Mouse (Mus musculus) midbrain, embryonic 14.5 days (tissue): ENCODE measurements around the gene Tmem247. TPM values are rescaled to one million over a fixed set of nuclear protein-coding genes. Genes with fewer than 3 reads are reported as not detected.
A peak's percentile ranks its signal among the peaks of the same experiment; 100 is the strongest.

Experiments used
- ATAC-seq: fragments of 200-750 bp; cut with Nextera tagmentation; 2 replicates; pipeline ENCODE4 v1.8.0; 2017; ENCODE audit warnings: moderate number of reproducible peaks, moderate library complexity; ENCODE audit not compliant: low FRiP score, low TSS enrichment
- DNase-seq: peaks from one replicate; pipeline ENCODE4 v3.0.0-alpha.2; 2015
- H3K27ac ChIP-seq: fragments of 300-500 bp; sonication (generic); replicated peaks from 2 replicates; pipeline ENCODE4 v1.5.1; 2014; ENCODE audit warnings: mild to moderate bottlenecking, low read depth, low read length, moderate library complexity
- H3K27me3 ChIP-seq: fragments of 300-500 bp; sonication (generic); 2 replicates; pipeline ENCODE4 v1.6.1; 2014; ENCODE audit warnings: low read length, control low read depth, mixed read lengths; ENCODE audit not compliant: control insufficient read depth, insufficient read depth
- H3K36me3 ChIP-seq: fragments of 300-500 bp; sonication (generic); 2 replicates; pipeline ENCODE4 v1.6.1; 2014; ENCODE audit warnings: low read length, control low read depth; ENCODE audit not compliant: control insufficient read depth, insufficient read depth
- H3K4me1 ChIP-seq: fragments of 300-500 bp; sonication (generic); 2 replicates; pipeline ENCODE4 v1.6.1; 2014; ENCODE audit warnings: mild to moderate bottlenecking, antibody characterized with exemption, low read length, control low read depth; ENCODE audit not compliant: control insufficient read depth, insufficient read depth
- H3K4me2 ChIP-seq: fragments of 300-500 bp; sonication (generic); 2 replicates; pipeline ENCODE4 v1.6.1; 2014; ENCODE audit warnings: mild to moderate bottlenecking, low read length, moderate library complexity
- H3K4me3 ChIP-seq: fragments of 300-500 bp; sonication (generic); replicated peaks from 2 replicates; pipeline ENCODE4 v1.5.1; 2014; ENCODE audit warnings: low read depth, low read length
- H3K9ac ChIP-seq: fragments of 300-500 bp; sonication (generic); replicated peaks from 2 replicates; pipeline ENCODE4 v1.6.1; 2014; ENCODE audit warnings: mild to moderate bottlenecking, low read length, moderate library complexity
- H3K9me3 ChIP-seq: fragments of 300-500 bp; sonication (generic); 2 replicates; pipeline ENCODE4 v1.6.1; 2016; ENCODE audit warnings: low read length, control low read depth, mixed read lengths; ENCODE audit not compliant: control insufficient read depth
- WGBS: fragments of 180-500 bp; shearing (Covaris S2); extraction: QIAGEN DNeasy Blood & Tissue Kit; methylation state at CpG from one replicate; pipeline ENCODE4 v1.1.7; 2014; 5-methylcytosine and 5-hydroxymethylcytosine counted together
- polyA plus RNA-seq: library from polyadenylated mRNA; unstranded; fragments of >200 nt; fragmentation: Nextera tagmentation; extraction: Ambion mirVana; gene quantifications from 2 replicates; pipeline ENCODE4 v1.2.1, GENCODE M21; 2014

The Tmem247 gene
- polyA plus RNA-seq, 1 experiment from 2014 or later, result not detected

DNA sequence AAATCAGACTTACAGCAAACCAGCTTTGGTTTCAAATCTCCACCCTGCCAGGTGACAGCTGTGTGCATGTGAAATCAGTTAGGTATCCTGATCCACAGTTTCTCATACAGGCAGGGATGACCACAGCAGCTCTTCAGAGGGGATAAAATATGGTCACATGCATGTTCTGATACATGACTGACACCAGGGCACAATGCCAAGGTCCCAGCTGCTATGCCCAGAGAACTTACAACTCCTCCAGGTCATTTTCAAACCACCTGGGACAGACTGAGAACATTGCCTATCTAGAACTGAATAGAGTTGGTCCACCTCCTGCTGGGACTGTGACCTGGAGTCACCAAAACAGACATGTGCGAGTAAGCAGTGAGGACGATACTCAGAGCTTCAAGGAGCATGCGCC, 10.1 kb upstream of the Tmem247 start:
- Histone ChIP-seq H3K4me2 (no peak overlapping the region), H3K36me3 (no peaks in the 10 kb centered on the region), H3K9me3 (no peaks in the 10 kb centered on the region), H3K9ac (no peak overlapping the region), H3K4me3 (no peak overlapping the region), H3K27me3 (0 out of 2 replicates have a peak, but pooled peaks cover 3% of the 10 kb centered on the region), H3K27ac (no peak overlapping the region), H3K4me1 (peaks cover 9% of the 10 kb centered on the region; the same call in 1 of the 2 replicates)
- no peak for ATAC-seq
- WGBS, result 80% methylated on average over 3 of the region's 3 CpGs
- no peak for DNase-seq

DNA sequence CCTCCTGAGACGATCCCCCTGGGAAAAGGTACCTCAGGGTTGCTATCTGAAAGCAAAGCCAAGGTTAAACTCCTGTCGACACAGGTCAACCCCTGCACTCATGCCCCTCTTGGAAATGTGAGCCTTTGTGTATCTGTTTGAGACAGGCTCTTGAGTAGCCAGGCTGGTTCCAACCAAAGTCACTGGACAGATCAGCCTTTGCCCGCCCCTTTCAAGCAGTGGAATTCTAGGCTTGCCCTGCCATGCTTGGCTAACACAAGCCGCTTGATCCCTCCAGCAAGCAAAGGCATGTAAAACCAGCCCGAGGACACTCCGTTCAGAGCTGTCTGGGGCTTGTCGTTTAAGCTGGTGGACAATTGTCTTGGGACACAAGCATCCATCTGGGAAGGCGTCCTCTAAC, 8.8 kb upstream of the Tmem247 start:
- Histone ChIP-seq H3K36me3 (no peaks in the 10 kb centered on the region), H3K27ac (no peak overlapping the region), H3K9ac (no peak overlapping the region), H3K4me2 (no peak overlapping the region), H3K9me3 (no peaks in the 10 kb centered on the region), H3K27me3 (0 out of 2 replicates have a peak, but pooled peaks cover 2% of the 10 kb centered on the region), H3K4me1 (peaks cover 9% of the 10 kb centered on the region; the same call in 1 of the 2 replicates), H3K4me3 (no peak overlapping the region)
- ATAC-seq, result no peak
- no peak for DNase-seq
- WGBS, result 65% methylated on average over 8 of the region's 8 CpGs

DNA sequence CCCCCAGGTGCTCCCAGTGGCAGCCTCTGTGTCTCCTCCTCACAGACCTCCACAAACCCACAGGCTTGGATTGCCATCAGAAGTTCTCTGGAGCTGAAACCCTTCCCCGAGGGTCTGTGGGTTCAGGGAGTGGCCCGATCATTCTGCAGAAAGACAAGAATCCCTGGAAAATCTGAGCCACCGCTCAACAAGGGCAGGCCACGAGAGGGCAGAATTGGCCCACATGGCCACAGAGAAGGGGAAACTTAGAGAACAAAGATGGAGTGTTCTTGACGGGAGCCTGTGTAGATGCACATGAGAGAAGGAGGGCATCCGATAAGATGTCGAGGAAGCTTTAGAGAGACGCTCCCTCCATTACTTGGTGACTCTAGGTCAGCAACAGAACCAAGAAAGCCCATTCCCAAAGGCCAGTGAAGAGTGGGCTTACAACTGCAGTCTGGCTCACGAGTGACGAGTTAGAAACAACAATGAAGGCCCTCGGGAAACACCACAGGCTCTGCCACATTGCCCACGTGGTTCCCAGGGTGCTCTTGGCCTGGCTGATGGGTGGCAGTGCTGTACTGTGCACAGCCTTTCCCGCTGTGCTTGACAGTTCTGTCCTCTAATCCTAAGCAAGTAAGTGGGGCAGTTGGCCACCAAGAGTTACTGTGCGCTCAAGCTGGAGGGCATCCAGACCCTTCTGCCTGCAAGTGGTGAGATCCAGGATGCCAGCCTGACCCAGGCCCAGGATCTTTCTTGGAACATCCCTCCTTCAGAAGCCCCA, 7.2 kb upstream of the Tmem247 start:
- no peak overlapping the region for H3K4me2 ChIP-seq
- H3K4me1 ChIP-seq, result peaks cover 3% of the 10 kb centered on the region; the same call in 1 of the 2 replicates
- DNase-seq (peak; percentile 76), ATAC-seq (0 out of 2 replicates have a peak, but pooled peaks have one; percentile 23)
- WGBS, result 70% methylated on average over 14 of the region's 14 CpGs
- no peak overlapping the region for H3K9ac ChIP-seq
- H3K9me3 ChIP-seq, result no peaks in the 10 kb centered on the region
- no peak overlapping the region for H3K4me3 ChIP-seq
- no peak overlapping the region for H3K27ac ChIP-seq
- no peaks in the 10 kb centered on the region for H3K27me3 ChIP-seq
- H3K36me3 ChIP-seq, result no peaks in the 10 kb centered on the region

DNA sequence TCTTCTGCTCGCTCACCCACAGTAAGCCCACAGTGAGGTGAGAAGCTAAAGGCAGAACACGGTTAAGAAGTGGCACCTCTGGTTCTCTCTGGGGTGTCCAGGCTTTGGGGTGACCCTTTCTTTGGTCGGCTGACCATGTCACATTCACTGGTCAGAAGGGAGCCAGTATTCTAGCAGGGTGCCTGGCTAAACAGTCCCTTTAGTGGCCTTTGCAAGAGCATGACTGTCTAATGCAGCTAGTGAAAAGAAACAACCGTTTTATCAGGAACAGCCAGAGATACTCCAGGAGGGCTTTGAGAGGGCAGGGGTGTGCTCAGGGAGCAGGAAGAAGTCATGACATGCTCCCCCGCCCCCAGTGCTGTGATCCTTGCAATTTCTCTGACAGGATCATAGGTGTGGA, 5.9 kb upstream of the Tmem247 start:
- no peaks in the 10 kb centered on the region for H3K4me1 ChIP-seq
- WGBS, result 68% methylated on average over 5 of the region's 5 CpGs
- no peak overlapping the region for H3K4me2 ChIP-seq
- ATAC-seq (no peak), DNase-seq (no peak)
- H3K27ac ChIP-seq, result no peak overlapping the region
- H3K4me3 ChIP-seq, result no peak overlapping the region
- no peak overlapping the region for H3K9ac ChIP-seq
- H3K9me3 ChIP-seq, result no peaks in the 10 kb centered on the region
- no peaks in the 10 kb centered on the region for H3K36me3 ChIP-seq
- no peaks in the 10 kb centered on the region for H3K27me3 ChIP-seq

DNA sequence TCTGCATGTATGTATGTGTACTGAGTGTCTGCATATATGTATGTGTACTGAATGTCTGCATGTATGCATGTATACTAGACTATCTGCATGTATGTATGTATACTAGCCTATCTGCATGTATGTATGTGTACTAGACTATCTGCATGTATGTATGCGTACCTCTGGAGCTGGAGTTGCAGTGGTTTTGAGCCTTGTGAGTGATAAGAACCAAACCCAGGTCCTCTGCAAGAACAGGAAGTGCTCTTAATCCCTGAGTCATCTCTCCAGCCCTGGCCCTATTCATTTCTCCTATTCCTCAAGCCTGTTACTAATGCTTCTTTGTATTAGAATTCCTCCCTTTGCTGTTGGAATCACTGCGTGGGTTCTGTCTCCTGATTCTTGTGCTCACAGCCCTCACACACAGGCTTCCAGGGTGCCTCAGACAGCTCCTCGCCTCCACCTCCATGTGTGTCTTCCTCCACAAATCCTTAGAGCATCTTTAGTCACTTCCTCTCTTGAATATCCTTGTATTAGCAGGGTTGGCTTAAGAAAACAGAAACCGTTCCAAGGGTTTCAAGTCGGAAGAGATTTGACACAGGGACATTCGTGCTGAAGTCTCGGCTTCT, 4.0 kb upstream of the Tmem247 start:
- no peak for DNase-seq
- H3K4me3 ChIP-seq, result no peak overlapping the region

DNA sequence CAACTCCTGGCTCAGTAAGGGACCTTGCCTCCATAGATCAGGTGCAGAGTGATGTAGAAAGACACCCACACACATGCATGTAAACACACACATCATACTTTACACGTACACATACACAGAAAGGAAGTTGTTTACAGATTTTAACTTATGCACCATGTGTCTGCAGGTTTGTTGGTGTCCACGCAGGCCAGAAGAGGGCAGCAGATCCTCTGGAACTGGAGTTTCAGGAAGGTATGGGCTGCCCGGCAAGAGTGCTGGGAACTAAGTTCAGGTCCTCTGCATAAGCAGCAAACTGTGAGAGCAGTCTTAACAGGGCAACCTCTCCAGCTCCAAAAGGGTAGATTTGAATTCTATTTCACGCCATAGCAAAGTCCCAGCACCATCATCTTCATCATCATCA, 1.6 kb upstream of the Tmem247 start:
- H3K4me1 ChIP-seq, result no peaks in the 10 kb centered on the region
- H3K4me3 ChIP-seq, result no peak overlapping the region
- no peak overlapping the region for H3K27ac ChIP-seq
- no peaks in the 10 kb centered on the region for H3K36me3 ChIP-seq
- DNase-seq, result no peak
- no peak for ATAC-seq
- no peak overlapping the region for H3K4me2 ChIP-seq
- H3K9ac ChIP-seq, result no peak overlapping the region
- no peaks in the 10 kb centered on the region for H3K9me3 ChIP-seq
- WGBS, result 79% methylated on average over 4 of the region's 4 CpGs
- H3K27me3 ChIP-seq, result no peaks in the 10 kb centered on the region

More for the DNA sequence above, 4.0 kb upstream of the Tmem247 start:
- WGBS, result 81% methylated on average over 7 of the region's 7 CpGs
- Histone ChIP-seq H3K27ac (no peak overlapping the region), H3K4me2 (no peak overlapping the region), H3K9me3 (no peaks in the 10 kb centered on the region), H3K27me3 (no peaks in the 10 kb centered on the region), H3K36me3 (no peaks in the 10 kb centered on the region), H3K4me1 (no peaks in the 10 kb centered on the region), H3K9ac (no peak overlapping the region)
- ATAC-seq, result no peak

DNA sequence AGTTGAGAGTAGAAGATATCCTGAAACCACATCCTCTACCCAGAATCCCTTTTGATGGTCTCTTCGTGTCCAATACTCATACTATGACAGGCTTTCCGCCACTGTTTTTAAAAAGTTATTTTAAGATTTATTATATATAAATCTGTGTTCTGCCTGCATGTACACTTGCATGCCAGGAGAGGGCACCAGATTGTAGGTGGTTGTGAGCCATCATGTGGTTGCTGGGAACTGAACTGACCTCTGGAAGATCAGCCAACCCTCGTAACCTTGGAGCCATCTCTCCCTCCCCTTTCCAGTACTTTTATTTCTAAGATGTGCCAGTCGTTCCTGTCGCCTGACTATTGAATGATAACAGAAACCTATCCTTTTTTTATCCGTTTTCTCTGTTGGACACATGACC, 1.6 kb downstream of the Tmem247 start:
- no peak overlapping the region for H3K4me2 ChIP-seq
- no peak overlapping the region for H3K9ac ChIP-seq
- ATAC-seq (no peak), DNase-seq (no peak)
- H3K36me3 ChIP-seq, result no peaks in the 10 kb centered on the region
- H3K27me3 ChIP-seq, result no peaks in the 10 kb centered on the region
- no peak overlapping the region for H3K27ac ChIP-seq
- no peaks in the 10 kb centered on the region for H3K4me1 ChIP-seq
- 78% methylated on average over 6 of the region's 6 CpGs for WGBS
- no peak overlapping the region for H3K4me3 ChIP-seq
- no peaks in the 10 kb centered on the region for H3K9me3 ChIP-seq

DNA sequence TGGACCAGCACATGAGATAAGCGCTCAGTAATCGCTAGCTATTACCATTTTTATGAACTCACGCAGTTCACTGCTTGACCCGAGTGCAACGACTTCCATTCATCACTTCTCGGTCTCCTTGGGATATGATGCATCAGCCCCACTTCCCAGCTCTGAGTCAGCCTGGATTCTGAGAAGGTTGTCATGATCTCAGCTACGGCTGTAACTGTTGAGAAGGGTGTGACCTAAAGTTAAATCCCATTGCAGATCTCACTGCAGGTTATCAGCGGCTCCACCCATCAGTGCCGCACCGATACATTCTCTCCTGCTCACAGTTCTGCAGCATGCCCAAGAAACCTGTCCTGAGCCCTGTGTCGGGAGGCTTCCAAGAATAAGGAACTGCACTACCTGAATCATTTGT, 2.6 kb downstream of the Tmem247 start:
- Histone ChIP-seq H3K4me3 (no peak overlapping the region), H3K9ac (no peak overlapping the region), H3K27ac (no peak overlapping the region), H3K36me3 (no peaks in the 10 kb centered on the region), H3K27me3 (no peaks in the 10 kb centered on the region), H3K9me3 (no peaks in the 10 kb centered on the region), H3K4me1 (no peaks in the 10 kb centered on the region), H3K4me2 (no peak overlapping the region)
- 86% methylated on average over 11 of the region's 11 CpGs for WGBS
- DNase-seq (no peak), ATAC-seq (no peak)

DNA sequence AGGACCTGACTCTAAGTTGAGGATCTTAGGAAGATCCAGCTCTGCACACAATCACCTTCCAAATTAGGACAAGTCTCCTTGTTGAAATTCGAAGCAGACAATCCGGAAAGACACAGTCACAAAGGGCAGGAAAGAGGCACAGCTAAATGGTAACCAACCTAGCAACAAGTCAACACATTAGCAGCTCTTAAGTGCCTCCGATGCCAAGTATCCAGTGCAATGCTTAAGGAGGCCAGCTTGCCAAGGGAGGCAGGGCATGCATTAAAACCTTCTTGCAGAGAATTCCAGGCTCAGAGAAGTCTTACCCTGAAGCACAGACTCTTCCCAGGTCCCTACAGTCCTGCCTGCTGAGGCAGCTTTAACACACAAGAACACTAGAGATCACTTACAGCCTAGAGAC, 7.5 kb downstream of the Tmem247 start:
- ATAC-seq, result no peak
- Histone ChIP-seq H3K4me1 (no peaks in the 10 kb centered on the region), H3K9ac (no peak overlapping the region), H3K27ac (no peak overlapping the region), H3K4me2 (no peak overlapping the region), H3K36me3 (no peaks in the 10 kb centered on the region), H3K9me3 (peaks cover 11% of the 10 kb centered on the region; the same call in 1 of the 2 replicates), H3K27me3 (no peaks in the 10 kb centered on the region), H3K4me3 (no peak overlapping the region)
- 77% methylated on average over 3 of the region's 3 CpGs for WGBS
- DNase-seq, result no peak
